Mouse (Mus musculus) left cerebral cortex, postnatal 25 days (tissue): ENCODE data around the gene Klf3. TPM values are rescaled to one million over a fixed set of nuclear protein-coding genes. Genes with fewer than 3 reads are reported as not detected.

Source experiments
- DNase-seq, 2 experiments: peaks; one replicate each; pipeline ENCODE4 v3.0.0; 2022; ENCODE audit warnings: low spot score in 2 of 2, mixed read lengths in 1 of 2
- intact Hi-C: fragments of 180-260 bp; cut with DNase I; formaldehyde crosslinking; loops from one replicate; pipeline ENCODE4 v1.15.1; 2025
- total RNA-seq, 2 experiments: library from RNA; stranded (reverse); gene quantifications; 2 replicates each; pipeline ENCODE4 v1.2.3; 2021

The Klf3 gene
- total RNA-seq, 2 experiments from 2014 or later, result 25.2 to 26.3 TPM

GRCm38 (mm10) chr5:64808106-64809010 lies 5.2 kb downstream of the Klf3 start:
- intact Hi-C loops, result no loop called here
- peak in 1 of 2 experiments; percentile 27 for DNase-seq

- peak in 1 of 2 experiments; percentile 20 for DNase-seq
- intact Hi-C loops, result no loop called here
Measured at GRCm38 (mm10) chr5:64809257-64809656, 6.1 kb downstream of the Klf3 start.

- intact Hi-C loops, result no loop called here
- DNase-seq, result no peak
Measured at GRCm38 (mm10) chr5:64809864-64810263, 6.7 kb downstream of the Klf3 start.

- DNase-seq, result no peak
- intact Hi-C loops, result no loop called here
Measured at GRCm38 (mm10) chr5:64810860-64811499, 7.8 kb downstream of the Klf3 start.

GRCm38 (mm10) chr5:64811500-64812123 lies 8.4 kb downstream of the Klf3 start:
- no peak for DNase-seq
- intact Hi-C loops, result no loop called here

GRCm38 (mm10) chr5:64812124-64812982 lies 9.2 kb downstream of the Klf3 start:
- intact Hi-C loops, result no loop called here
- DNase-seq, result peak in 1 of 2 experiments; percentile 29

GRCm38 (mm10) chr5:64812983-64813304 lies 9.8 kb downstream of the Klf3 start:
- no peak for DNase-seq
- intact Hi-C loops, result loop anchor here (1.0 kb wide), 3 partner anchors 307 to 524 kb away; no protein-coding TSS in a partner anchor

- intact Hi-C loops, result loop anchor here (1.0 kb wide), 3 partner anchors 307 to 524 kb away; no protein-coding TSS in a partner anchor
- peak; percentile 86 to 89 for DNase-seq
Measured at GRCm38 (mm10) chr5:64813361-64813760, 10.2 kb downstream of the Klf3 start.

- DNase-seq, result no peak
- intact Hi-C loops, result no loop called here
Measured at GRCm38 (mm10) chr5:64814416-64814815, 11.2 kb downstream of the Klf3 start.

- intact Hi-C loops, result no loop called here
- DNase-seq, result no peak
Measured at GRCm38 (mm10) chr5:64815631-64816030, 12.4 kb downstream of the Klf3 start.

GRCm38 (mm10) chr5:64816290-64816973 lies 13.2 kb downstream of the Klf3 start:
- intact Hi-C loops, result no loop called here
- no peak for DNase-seq

- no peak for DNase-seq
- intact Hi-C loops, result no loop called here
Measured at GRCm38 (mm10) chr5:64816974-64817296, 13.7 kb downstream of the Klf3 start.

GRCm38 (mm10) chr5:64819390-64819789 lies 16.2 kb downstream of the Klf3 start:
- no peak for DNase-seq
- intact Hi-C loops, result no loop called here

GRCm38 (mm10) chr5:64820138-64820537 lies 16.9 kb downstream of the Klf3 start:
- intact Hi-C loops, result no loop called here
- no peak for DNase-seq

- DNase-seq, result no peak
- intact Hi-C loops, result no loop called here
Measured at GRCm38 (mm10) chr5:64821294-64821693, 18.1 kb downstream of the Klf3 start.

- intact Hi-C loops, result no loop called here
- DNase-seq, result no peak
Measured at GRCm38 (mm10) chr5:64821964-64822363, 18.8 kb downstream of the Klf3 start.

- DNase-seq, result no peak
- intact Hi-C loops, result no loop called here
Measured at GRCm38 (mm10) chr5:64823431-64823830, 20.2 kb downstream of the Klf3 start.

- peak in 1 of 2 experiments; percentile 86 for DNase-seq
- intact Hi-C loops, result loop anchor here (5.0 kb wide), 1 partner anchor 38 kb away; no protein-coding TSS in a partner anchor
Measured at GRCm38 (mm10) chr5:64824765-64825164, 21.6 kb downstream of the Klf3 start.

- intact Hi-C loops, result loop anchor here (5.0 kb wide), 1 partner anchor 37 kb away; no protein-coding TSS in a partner anchor
- no peak for DNase-seq
Measured at GRCm38 (mm10) chr5:64825496-64825895, 22.3 kb downstream of the Klf3 start.
